Mouse (Mus musculus) embryonic facial prominence, embryonic 10.5 days (tissue): ENCODE data around the gene Vmp1. TPM values are rescaled to one million over a fixed set of nuclear protein-coding genes. Genes with fewer than 3 reads are reported as not detected.

Source experiments
- DNase-seq: peaks from one replicate; pipeline ENCODE4 v3.0.0-alpha.2; 2017; ENCODE audit warnings: low spot score
- H3K27ac ChIP-seq: fragments of 300-500 bp; sonication (generic); replicated peaks from 2 replicates; pipeline ENCODE4 v1.5.1; 2016; ENCODE audit warnings: mild to moderate bottlenecking
- H3K27me3 ChIP-seq: fragments of 300-500 bp; sonication (generic); replicated peaks from 2 replicates; pipeline ENCODE4 v1.6.1; 2016; ENCODE audit warnings: low read depth, mild to moderate bottlenecking; ENCODE audit not compliant: poor library complexity, severe bottlenecking
- H3K36me3 ChIP-seq: fragments of 300-500 bp; sonication (generic); replicated peaks from 2 replicates; pipeline ENCODE4 v1.6.1; 2016; ENCODE audit warnings: mild to moderate bottlenecking, moderate library complexity
- H3K4me1 ChIP-seq: fragments of 300-500 bp; sonication (generic); 2 replicates; pipeline ENCODE4 v1.6.1; 2016
- H3K4me3 ChIP-seq: fragments of 300-500 bp; sonication (generic); 2 replicates; pipeline ENCODE4 v1.5.1; 2016; ENCODE audit warnings: mild to moderate bottlenecking, moderate library complexity
- H3K9me3 ChIP-seq: fragments of 300-500 bp; sonication (generic); 2 replicates; pipeline ENCODE4 v1.6.1; 2016; ENCODE audit warnings: mild to moderate bottlenecking
- WGBS: fragments of 180-500 bp; shearing (Covaris S2); methylation state at CpG from one replicate; pipeline ENCODE4 v1.1.7; 2016; 5-methylcytosine and 5-hydroxymethylcytosine counted together
- polyA plus RNA-seq: library from polyadenylated mRNA; unstranded; fragments of >200 nt; fragmentation: Nextera tagmentation; extraction: Ambion mirVana; gene quantifications from 2 replicates; pipeline ENCODE4 v1.2.1, GENCODE M21; 2016

The Vmp1 gene
- polyA plus RNA-seq, 1 experiment from 2014 or later = 84.9 TPM

DNA sequence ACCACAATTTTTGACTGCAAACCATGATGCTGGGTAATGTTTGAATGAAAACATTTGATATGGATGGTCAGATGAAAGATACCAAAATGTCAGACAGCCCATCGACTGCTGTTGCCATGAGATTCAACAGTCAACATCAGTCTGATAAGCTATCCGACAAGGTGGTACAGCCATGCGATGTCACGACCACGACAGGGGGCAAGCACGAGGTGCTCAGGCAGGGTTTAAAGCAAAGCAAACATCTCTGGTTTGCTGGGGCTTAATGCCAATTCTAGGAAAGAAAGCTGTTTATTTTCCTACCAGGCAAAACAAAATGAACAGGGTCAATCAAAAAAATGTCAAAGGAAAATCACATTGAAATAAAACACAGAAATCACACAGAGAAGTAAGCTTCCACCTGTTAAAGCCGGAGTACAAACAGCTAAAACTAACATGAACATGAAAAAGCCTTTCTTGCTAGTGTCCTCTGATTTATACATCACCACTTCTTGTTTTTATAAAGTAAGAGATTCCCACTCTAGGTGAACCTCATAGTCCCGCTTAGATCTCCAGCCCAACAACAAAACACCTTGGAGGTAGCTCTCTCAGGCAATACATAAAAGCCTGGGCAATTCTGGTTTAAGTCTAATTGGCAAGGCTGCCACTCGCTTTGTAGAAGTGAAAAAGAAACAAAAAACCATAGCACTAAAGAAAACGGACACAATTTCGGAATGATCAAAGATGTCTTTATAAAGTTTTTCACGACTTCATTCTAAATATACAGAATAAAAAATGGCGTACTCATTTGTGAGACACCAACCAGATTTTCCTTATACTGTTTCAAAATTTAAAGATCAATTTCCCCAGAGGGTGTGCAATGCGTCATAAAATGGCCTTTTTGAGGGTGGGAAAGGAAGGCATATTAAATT, 99.4 kb downstream of the Vmp1 start:
- H3K9me3 ChIP-seq = no peaks in the 10 kb centered on the region
- 0 out of 2 replicates have a peak, but pooled peaks cover 3% of the 10 kb centered on the region for H3K36me3 ChIP-seq
- H3K27me3 ChIP-seq = no peaks in the 10 kb centered on the region
- no peak overlapping the region for H3K27ac ChIP-seq
- DNase-seq = no peak
- WGBS = 91% methylated on average over 14 of the region's 14 CpGs
- H3K4me3 ChIP-seq = no peak overlapping the region
- H3K4me1 ChIP-seq = peaks cover 57% of the 10 kb centered on the region

DNA sequence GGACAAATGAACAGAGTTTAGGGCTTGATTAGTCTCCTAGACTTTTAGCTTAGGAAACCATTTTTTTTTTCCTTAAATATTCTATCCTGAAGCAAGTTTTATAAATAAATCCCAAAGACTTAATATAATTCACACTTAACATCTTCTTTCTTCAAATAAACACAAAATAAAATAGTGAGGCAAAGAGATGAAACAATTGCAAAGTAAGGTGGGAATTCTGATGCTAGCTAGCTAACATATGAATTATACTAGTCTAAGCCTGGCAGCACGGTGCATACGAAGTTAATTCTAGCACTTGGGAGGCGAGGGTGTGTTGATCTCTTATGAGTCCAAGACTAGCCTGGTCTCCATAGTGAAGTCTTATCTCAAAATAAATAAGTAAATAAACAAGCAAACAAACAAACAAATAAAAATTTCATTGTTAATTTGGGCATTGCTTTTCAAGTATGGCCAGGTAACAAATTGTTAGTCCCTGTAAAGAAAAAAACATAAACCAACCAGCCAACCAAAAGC, 100.3 kb downstream of the Vmp1 start:
- H3K36me3 ChIP-seq = 0 out of 2 replicates have a peak, but pooled peaks cover 3% of the 10 kb centered on the region
- no peak overlapping the region for H3K27ac ChIP-seq
- 93% methylated on average over 3 of the region's 3 CpGs for WGBS
- H3K27me3 ChIP-seq = no peaks in the 10 kb centered on the region
- H3K9me3 ChIP-seq = no peaks in the 10 kb centered on the region
- no peak for DNase-seq
- peaks cover 63% of the 10 kb centered on the region for H3K4me1 ChIP-seq
- no peak overlapping the region for H3K4me3 ChIP-seq

DNA sequence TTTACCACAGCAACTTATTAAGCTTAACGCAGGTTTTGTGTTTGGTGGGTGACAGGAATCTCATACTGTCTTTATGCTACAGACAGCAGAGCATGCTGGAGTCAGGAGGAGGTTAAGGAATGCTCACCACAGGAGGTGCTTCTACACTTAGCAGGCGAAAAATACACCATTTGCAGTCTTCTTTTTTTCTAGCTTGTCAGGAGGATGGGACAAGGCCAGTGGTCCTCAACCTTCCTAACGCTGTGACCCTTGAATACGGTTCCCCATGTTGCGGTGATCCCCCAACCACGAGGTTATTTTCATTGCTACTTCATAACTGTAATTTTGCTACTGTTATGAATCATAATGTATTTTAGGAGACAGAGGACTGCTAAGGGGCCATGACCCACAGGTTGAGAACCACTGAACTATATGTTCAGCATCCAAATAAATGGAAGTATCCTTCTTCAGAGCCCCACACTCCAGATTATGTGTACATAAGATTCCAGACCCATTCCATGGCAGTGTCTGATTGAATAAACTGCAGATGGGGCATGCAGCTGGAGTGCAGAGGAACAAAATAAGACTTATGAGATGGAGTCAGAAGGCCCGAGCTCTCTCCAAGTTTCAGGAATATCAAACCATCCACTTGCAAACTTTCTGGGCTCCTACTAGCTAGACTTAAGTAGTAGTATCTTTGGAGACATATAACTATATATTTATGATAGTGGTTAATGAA, 100.9 kb downstream of the Vmp1 start:
- no peak for DNase-seq
- Histone ChIP-seq H3K4me1 (peaks cover 63% of the 10 kb centered on the region), H3K27me3 (no peaks in the 10 kb centered on the region), H3K27ac (no peak overlapping the region; the same call in 1 of the 2 replicates), H3K36me3 (0 out of 2 replicates have a peak, but pooled peaks cover 3% of the 10 kb centered on the region), H3K9me3 (no peaks in the 10 kb centered on the region), H3K4me3 (no peak overlapping the region)
- 87% methylated on average over 7 of the region's 7 CpGs for WGBS

DNA sequence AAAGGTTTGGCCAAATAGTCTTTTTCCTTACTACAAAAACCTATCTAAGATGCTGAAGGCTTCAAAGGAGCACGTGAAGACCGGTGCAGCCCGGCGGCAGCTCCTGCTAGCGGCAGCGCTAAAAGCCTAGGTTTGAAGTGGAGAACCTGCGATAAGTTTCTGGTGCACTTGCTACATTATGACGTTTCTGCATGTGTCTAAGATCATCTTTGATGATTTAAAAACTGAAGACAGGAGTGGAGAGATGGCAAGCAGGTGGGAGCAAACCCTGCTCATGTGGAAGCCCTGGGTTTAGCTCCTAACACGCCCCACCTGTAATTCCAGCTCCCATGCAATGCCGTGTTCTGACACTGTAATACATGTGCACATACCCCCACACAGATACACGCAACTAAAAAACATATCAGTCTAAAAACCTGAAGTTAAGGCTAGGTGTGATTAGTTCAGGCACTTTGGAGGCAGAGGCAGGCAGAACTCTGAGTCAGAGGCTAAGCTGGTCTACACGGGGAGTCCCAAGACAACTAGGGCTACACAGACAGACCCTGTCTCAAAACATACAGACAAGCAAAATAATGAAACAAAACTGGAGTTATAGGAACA, 101.6 kb downstream of the Vmp1 start:
- peak overlapping the region; percentile 70 for H3K27ac ChIP-seq
- no peaks in the 10 kb centered on the region for H3K9me3 ChIP-seq
- 93% methylated on average over 12 of the region's 12 CpGs for WGBS
- no peak for DNase-seq
- peaks cover 63% of the 10 kb centered on the region for H3K4me1 ChIP-seq
- H3K36me3 ChIP-seq = 0 out of 2 replicates have a peak, but pooled peaks cover 3% of the 10 kb centered on the region
- H3K4me3 ChIP-seq = no peak overlapping the region
- H3K27me3 ChIP-seq = no peaks in the 10 kb centered on the region

DNA sequence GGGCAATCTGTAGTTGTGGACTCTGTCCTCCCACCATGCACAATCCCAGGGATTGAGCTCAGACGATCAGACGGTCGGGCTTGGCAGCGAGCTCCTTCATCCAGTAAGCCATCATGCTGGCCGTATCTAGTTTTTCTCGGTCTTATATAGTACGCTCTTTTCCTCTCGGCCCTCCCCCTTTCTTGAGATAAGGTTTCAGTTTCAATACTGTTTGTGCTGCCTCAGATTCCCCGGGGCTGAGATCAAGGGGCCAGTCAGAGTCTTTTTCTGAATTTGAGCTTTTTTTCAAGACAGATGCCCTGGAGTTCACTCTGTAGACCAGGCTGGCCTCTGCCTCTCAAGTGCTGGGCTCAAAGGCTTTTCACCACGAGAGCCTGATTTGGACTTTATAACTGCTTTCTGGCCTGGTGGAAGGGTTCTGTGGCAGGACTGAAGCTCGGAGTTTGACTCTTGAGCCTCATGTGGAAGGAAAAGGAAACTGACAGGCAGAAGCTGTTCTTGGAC, 102.3 kb downstream of the Vmp1 start:
- Histone ChIP-seq H3K27me3 (no peaks in the 10 kb centered on the region), H3K36me3 (0 out of 2 replicates have a peak, but pooled peaks cover 3% of the 10 kb centered on the region), H3K4me3 (no peak overlapping the region), H3K9me3 (no peaks in the 10 kb centered on the region), H3K4me1 (peaks cover 61% of the 10 kb centered on the region), H3K27ac (peak overlapping the region; percentile 70)
- DNase-seq = peak; percentile 42
- 40% methylated on average over 11 of the region's 11 CpGs for WGBS

DNA sequence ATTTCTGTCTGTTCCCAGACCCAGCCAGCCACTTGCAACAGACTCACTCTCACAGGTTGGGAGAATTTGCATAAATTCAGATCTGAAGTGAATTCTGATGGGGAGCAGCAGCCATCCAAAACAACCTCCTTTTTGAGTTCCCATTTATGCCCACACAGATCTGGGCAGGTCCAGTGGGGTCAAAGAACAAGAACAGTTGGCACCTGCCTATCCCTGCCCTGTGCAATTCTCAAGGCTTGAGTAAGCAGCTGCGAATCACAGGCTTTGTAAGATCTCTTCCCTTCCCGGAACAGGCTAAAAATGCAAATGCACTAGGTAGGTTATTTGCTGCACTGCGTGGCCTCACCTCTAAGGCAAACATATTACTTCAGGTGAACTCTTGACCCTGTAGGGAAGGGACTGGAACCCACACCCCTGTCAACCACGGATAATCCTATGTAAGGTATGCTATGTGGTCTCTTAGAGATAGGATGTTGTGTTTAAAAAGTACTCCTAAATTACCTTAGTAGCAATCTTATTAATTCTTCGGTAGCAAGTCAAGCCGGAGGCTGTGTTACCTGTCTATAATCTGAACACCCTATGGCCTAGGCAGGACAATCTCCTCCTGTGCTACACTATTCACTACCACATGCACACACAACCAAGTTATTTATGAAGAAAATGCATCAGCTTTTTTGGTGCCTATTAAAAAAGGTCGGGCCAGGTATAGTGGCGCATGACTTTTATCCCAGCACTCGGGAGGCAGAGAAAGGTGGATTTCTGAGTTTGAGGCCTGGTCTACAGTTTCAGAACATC, 103.1 kb downstream of the Vmp1 start:
- 87% methylated on average over 9 of the region's 9 CpGs for WGBS
- 0 out of 2 replicates have a peak, but pooled peaks cover 3% of the 10 kb centered on the region for H3K36me3 ChIP-seq
- peaks cover 63% of the 10 kb centered on the region for H3K4me1 ChIP-seq
- DNase-seq = no peak
- no peak overlapping the region for H3K4me3 ChIP-seq
- H3K9me3 ChIP-seq = no peaks in the 10 kb centered on the region
- H3K27ac ChIP-seq = no peak overlapping the region; the same call in 1 of the 2 replicates
- H3K27me3 ChIP-seq = no peaks in the 10 kb centered on the region

DNA sequence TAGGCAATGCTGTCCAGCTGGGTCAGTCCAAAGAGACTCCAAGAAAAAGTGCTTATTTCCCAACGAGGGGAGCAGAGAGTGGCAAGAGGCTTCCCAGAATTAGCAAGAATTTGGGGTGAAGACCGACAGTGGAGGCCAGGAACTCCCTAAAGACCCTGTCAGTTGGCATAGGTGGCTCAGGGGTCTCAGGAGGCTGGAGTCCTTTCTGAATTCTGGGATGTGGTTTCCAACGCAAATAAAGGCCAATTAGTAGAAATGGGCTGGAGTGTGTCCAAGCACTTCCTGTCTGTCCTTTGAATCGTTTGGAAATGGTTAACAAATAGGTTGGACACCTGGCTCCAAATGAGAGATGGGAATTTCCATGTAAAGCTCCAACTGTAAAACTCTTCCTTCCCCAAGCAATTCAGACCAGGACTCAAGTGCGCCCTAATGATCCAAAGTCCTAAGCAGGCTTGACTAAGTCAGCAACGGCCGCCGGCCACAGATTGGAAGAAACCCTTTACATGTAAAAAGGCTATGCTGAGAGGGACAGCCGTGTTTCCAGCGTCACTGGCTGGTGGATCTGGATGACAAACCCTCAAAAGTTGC, 103.8 kb downstream of the Vmp1 start:
- no peak for DNase-seq
- no peaks in the 10 kb centered on the region for H3K9me3 ChIP-seq
- peaks cover 60% of the 10 kb centered on the region for H3K4me1 ChIP-seq
- H3K36me3 ChIP-seq = 0 out of 2 replicates have a peak, but pooled peaks cover 3% of the 10 kb centered on the region
- H3K27ac ChIP-seq = no peak overlapping the region; the same call in 1 of the 2 replicates
- H3K27me3 ChIP-seq = no peaks in the 10 kb centered on the region
- whole genome bisulfite sequencing = 80% methylated on average over 10 of the region's 10 CpGs
- H3K4me3 ChIP-seq = no peak overlapping the region

DNA sequence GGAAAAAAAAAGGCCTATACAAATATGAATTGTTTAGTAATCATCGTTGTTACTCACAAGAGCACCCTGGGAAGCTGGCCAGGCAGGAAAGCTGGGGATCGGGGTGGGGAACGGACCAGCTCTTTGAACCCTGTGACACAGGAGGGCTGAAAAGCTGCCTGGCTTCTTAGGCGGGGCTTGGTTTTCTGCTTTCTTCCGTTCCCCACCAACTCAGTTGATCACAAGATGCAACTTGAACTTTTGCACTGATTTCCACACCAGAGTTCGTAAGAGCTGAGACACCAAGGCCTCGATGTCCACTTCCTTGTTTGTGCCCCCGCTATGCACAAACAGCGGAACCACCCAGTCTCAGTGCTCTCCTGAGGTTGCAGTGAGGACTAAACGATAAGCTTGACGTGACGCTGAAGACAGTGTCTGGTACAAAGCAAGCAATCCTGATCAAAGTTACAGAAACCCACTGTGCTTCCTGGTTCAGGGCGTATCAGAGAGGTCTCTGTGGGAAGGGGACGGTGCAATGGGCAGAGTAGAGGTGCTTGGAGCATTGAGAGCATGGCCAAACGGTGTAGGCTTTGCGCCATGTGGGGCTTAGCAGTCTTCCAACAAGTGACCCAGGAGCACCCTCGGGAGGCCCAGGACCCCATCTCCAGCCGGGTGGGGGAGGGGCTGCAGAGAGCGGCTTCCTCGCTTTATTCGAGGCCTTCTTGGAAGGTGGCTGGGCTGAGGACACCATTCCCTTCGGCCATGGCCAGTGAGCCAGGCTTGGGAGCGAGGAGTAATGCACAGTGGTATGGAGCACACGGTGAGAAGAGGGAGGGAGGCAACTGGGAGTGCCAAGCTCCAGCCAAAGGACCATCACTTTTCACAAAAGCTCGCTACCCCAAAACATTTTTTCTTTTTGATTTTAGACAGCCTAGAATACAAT, 104.6 kb downstream of the Vmp1 start:
- H3K27me3 ChIP-seq = no peaks in the 10 kb centered on the region
- no peak for DNase-seq
- WGBS = 79% methylated on average over 25 of the region's 25 CpGs
- H3K27ac ChIP-seq = peak overlapping the region; percentile 32
- H3K4me1 ChIP-seq = peaks cover 66% of the 10 kb centered on the region
- H3K4me3 ChIP-seq = no peak overlapping the region
- H3K9me3 ChIP-seq = no peaks in the 10 kb centered on the region
- 0 out of 2 replicates have a peak, but pooled peaks cover 3% of the 10 kb centered on the region for H3K36me3 ChIP-seq

DNA sequence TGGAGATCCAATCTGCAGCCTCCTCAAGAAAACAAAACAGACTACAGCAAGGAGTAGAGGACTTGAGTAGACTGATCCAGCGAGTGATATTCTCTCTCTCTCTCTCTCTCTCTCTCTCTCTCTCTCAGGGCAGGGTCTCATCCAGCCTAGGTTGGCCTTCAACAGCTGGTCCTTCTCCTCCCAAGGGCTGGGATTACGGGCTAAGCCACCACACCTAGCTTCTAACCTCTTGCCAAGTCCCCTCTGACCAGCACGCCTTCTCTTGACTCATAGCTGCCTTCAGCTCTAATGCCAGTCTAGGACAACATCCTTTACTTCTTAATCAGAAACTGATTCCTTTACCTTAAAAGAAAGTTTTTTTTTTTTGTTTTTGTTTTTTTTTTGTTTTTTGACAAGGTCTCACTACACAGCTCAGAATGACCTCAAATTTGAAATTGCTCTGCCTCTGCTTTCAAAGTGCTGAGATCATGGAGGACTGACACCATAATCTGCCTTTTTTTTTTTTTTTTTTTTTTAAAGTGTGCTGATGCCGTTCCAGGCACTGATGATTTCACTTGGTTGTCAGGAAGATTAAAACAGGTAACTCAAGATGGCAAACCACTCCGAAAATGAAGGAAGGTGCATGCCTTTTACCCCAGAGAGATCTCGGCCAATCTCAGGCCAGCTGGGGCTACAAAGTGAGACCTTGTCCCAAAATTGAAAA, 105.4 kb downstream of the Vmp1 start:
- H3K4me1 ChIP-seq = peaks cover 66% of the 10 kb centered on the region
- H3K36me3 ChIP-seq = 0 out of 2 replicates have a peak, but pooled peaks cover 3% of the 10 kb centered on the region

DNA sequence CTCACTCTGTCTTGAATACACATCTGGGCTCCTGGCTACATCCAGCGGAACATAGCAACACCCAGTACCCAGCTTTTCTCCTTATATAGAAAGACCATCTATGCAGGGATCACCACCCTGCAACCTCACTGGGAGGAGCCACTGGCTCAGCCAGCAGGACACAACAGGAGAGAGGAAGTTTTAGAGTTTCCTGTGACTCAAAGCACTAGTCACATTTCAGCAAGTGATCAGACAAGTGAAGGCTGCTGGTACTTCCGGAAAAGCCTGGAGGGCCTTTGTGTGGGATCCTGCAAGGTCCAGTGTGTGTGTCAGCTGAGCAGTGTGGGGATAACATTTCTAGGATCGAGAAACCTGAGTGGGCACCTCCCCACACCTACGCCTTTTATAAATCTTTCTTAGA, 106.4 kb downstream of the Vmp1 start:
- H3K4me1 ChIP-seq = peaks cover 71% of the 10 kb centered on the region
- WGBS = 72% methylated on average over 4 of the region's 4 CpGs

More for the DNA sequence above, 105.4 kb downstream of the Vmp1 start:
- no peaks in the 10 kb centered on the region for H3K27me3 ChIP-seq
- DNase-seq = no peak
- WGBS = 79% methylated on average over 6 of the region's 6 CpGs
- no peaks in the 10 kb centered on the region for H3K9me3 ChIP-seq
- H3K27ac ChIP-seq = peak overlapping the region; percentile 61
- no peak overlapping the region for H3K4me3 ChIP-seq

More for the DNA sequence above, 106.4 kb downstream of the Vmp1 start:
- Histone ChIP-seq H3K9me3 (no peaks in the 10 kb centered on the region), H3K27ac (peak overlapping the region; percentile 61), H3K36me3 (no peaks in the 10 kb centered on the region), H3K4me3 (no peak overlapping the region), H3K27me3 (no peaks in the 10 kb centered on the region)
- DNase-seq = no peak
